Mouse (Mus musculus): ENCODE results near the gene Xndc1.

DNA sequence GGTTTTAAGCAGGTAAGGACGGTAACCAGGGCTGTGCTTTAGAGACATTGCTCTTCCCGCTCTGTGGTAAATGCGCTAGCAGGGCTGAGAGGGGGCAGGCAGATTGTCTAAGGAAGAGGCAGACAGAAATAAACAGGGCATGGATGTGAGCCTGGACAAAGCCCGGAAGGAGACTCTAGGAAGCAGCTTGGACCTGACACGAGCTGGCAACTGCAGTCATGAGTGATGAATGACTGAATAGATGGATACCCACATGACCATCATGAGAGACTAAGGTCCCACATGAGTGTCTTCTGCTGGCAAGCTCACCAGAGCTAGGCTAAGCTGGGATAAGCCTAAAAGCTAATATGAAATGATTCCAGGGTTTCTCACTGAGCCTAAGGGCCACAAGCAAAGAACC lies 38.8 kb downstream of the Xndc1 start:
- no peak for TF ChIP-seq CTCF (IDR thresholded peaks at IDR 0.05; ENCODE audit: borderline replicate concordance, insufficient read depth, low read length)
- TF ChIP-seq POLR2A (IDR thresholded peaks at IDR 0.05; ENCODE audit: low read depth, low read length): no peak

Data from embryonic fibroblast, embryonic 13.5 days (primary cell).